Comparison of ENCODE assay signal across 21 mouse cellular contexts in the genomic region with DNA sequence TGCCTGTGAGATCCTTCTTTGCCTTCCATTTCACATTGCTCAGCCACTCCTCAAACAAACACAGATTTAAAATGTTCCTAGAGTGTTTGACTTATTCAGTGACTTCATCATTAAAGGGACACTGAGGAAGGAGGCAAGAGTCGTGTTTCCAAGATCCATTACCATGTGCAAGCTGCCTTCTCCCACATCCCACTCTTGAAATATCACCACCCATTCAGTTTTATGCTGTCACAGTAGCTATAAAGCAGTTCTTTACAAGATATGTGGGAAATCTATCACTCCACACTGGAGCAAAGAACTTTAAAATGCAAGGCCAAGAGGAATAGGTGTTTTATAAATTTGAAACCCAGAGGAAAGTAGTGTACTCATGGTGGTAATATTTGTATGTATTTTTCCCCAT.
"Had no signal": no experiment of that assay in that cellular context is flagged by ENCODE, and none has a peak within 500 bp of the region (broad histone marks: within the 10 kb centered on the region; RNA-seq: fewer than 3 reads in every experiment).

No protein-coding gene starts in this region.

- ATAC-seq: forebrain, embryonic 13.5 days; forebrain, embryonic 14.5 days; forebrain, embryonic 15.5 days; forebrain, embryonic 16.5 days; forebrain, postnatal 0 days had no signal

- DNase-seq: cerebellum, adult 8-10 months; cerebellum, adult 9-10 months; cerebellum, adult 9-11 months; cerebellum, postnatal 10 days; cerebellum, postnatal 14 days; cerebellum, postnatal 25 days; cerebellum, postnatal 36 days; embryo, embryonic 11 days; forebrain, postnatal 0 days; gastrocnemius, adult 2 months; gastrocnemius, postnatal 10 days; gastrocnemius, postnatal 14 days; gastrocnemius, postnatal 25 days; gastrocnemius, postnatal 36 days; heart, adult 11 months; heart, adult 18-20 months; heart, adult 2 months had no signal
